Mouse (Mus musculus): ENCODE results near the gene Magea3.
"Not testable (repeated sequence)": the region's sequence is repeated elsewhere in the genome, so short reads cannot be mapped to it uniquely, and the experiment has no call there.

Magea3 gene

GRCm38 (mm10) chrX:154949405-154949804 lies at the start of gene Magea3:
Gene Magea3, minus strand, starts transcription at chrX:154949505.
- in situ Hi-C loops (cut with MboI; ENCODE audit: low sequenced_read_pairs), result not testable (repeated sequence)

- in situ Hi-C loops (cut with MboI; ENCODE audit: low sequenced_read_pairs), result not testable (repeated sequence)
These were observed 46.4 kb upstream of the Magea3 start, which contains the start of gene Magea8 for GRCm38 (mm10) chrX:154995750-154996149. Gene Magea8, minus strand, starts transcription at chrX:154995850.

GRCm38 (mm10) chrX:154935887-154936286 lies 13.4 kb downstream of the Magea3 start, which contains the start of gene Magea6:
Gene Magea6, minus strand, starts transcription at chrX:154935987.
- in situ Hi-C loops (cut with MboI; ENCODE audit: low sequenced_read_pairs), result not testable (repeated sequence)

All from CH12F3 (cell line).